Mouse (Mus musculus) embryonic facial prominence, embryonic 11.5 days (tissue): ENCODE results near the gene Fbln2. TPM values are rescaled to one million over a fixed set of nuclear protein-coding genes. Genes with fewer than 3 reads are reported as not detected.
A peak's percentile ranks its signal among the peaks of the same experiment; 100 is the strongest.

Experiments
- ATAC-seq: fragments of 200-750 bp; cut with Nextera tagmentation; replicated peaks from 2 replicates; pipeline ENCODE4 v1.8.0; 2017; ENCODE audit warnings: low read depth; ENCODE audit not compliant: insufficient number of reproducible peaks, low FRiP score, low TSS enrichment
- DNase-seq: peaks from one replicate; pipeline ENCODE4 v3.0.0-alpha.2; 2015; ENCODE audit warnings: low spot score
- H3K27ac ChIP-seq: fragments of 300-500 bp; sonication (generic); replicated peaks from 2 replicates; pipeline ENCODE4 v1.5.1; 2014; ENCODE audit warnings: mild to moderate bottlenecking, low read depth, low read length, control low read depth
- H3K27me3 ChIP-seq: fragments of 300-500 bp; sonication (generic); 2 replicates; pipeline ENCODE4 v1.6.1; 2014; ENCODE audit warnings: mild to moderate bottlenecking, low read length, moderate library complexity, mixed read lengths; ENCODE audit not compliant: control insufficient read depth, insufficient read depth
- H3K36me3 ChIP-seq: fragments of 300-500 bp; sonication (generic); replicated peaks from 2 replicates; pipeline ENCODE4 v1.6.1; 2014; ENCODE audit warnings: low read depth, mild to moderate bottlenecking, low read length, moderate library complexity, mixed read lengths; ENCODE audit not compliant: control insufficient read depth, insufficient read depth
- H3K4me1 ChIP-seq: fragments of 300-500 bp; sonication (generic); 2 replicates; pipeline ENCODE4 v1.6.1; 2014; ENCODE audit warnings: low read length, mixed read lengths; ENCODE audit not compliant: control insufficient read depth, insufficient read depth
- H3K4me2 ChIP-seq: fragments of 300-500 bp; sonication (generic); 2 replicates; pipeline ENCODE4 v1.6.1; 2014; ENCODE audit warnings: low read depth, mild to moderate bottlenecking, control low read depth, low read length, moderate library complexity
- H3K4me3 ChIP-seq: fragments of 300-500 bp; sonication (generic); 2 replicates; pipeline ENCODE4 v1.5.1; 2014; ENCODE audit warnings: low read depth, low read length, control low read depth
- H3K9ac ChIP-seq: fragments of 300-500 bp; sonication (generic); replicated peaks from 2 replicates; pipeline ENCODE4 v1.6.1; 2014; ENCODE audit warnings: mild to moderate bottlenecking, control low read depth, low read length
- H3K9me3 ChIP-seq: fragments of 300-500 bp; sonication (generic); replicated peaks from 2 replicates; pipeline ENCODE4 v1.6.1; 2016; ENCODE audit warnings: mild to moderate bottlenecking, low read length, inconsistent platforms, mixed read lengths; ENCODE audit not compliant: control insufficient read depth
- WGBS: fragments of 180-500 bp; shearing (Covaris S2); extraction: QIAGEN DNeasy Blood & Tissue Kit; methylation state at CpG from one replicate; pipeline ENCODE4 v1.1.7; 2014; 5-methylcytosine and 5-hydroxymethylcytosine counted together
- polyA plus RNA-seq: library from polyadenylated mRNA; unstranded; fragments of >200 nt; fragmentation: Nextera tagmentation; extraction: Ambion mirVana; gene quantifications from 2 replicates; pipeline ENCODE4 v1.2.1, GENCODE M21; 2014

The Fbln2 gene
- polyA plus RNA-seq, 1 experiment from 2014 or later: 61.9 TPM

GRCm38 (mm10) chr6:91288961-91289360, 76.7 kb downstream of the Fbln2 start:
- Histone ChIP-seq H3K36me3 (no peaks in the 10 kb centered on the region), H3K27ac (no peak overlapping the region), H3K9ac (no peak overlapping the region), H3K4me2 (no peak overlapping the region), H3K4me1 (no peaks in the 10 kb centered on the region; the same call in none of the 2 replicates), H3K4me3 (no peak overlapping the region), H3K9me3 (no peaks in the 10 kb centered on the region), H3K27me3 (peaks cover 37% of the 10 kb centered on the region)
- no peak for DNase-seq
- 71% methylated on average over 1 of the region's 1 CpGs for WGBS
- no peak for ATAC-seq

- ATAC-seq (no peak), DNase-seq (no peak)
- WGBS: 82% methylated on average over 10 of the region's 10 CpGs
- Histone ChIP-seq H3K27me3 (peaks cover 17% of the 10 kb centered on the region), H3K9me3 (no peaks in the 10 kb centered on the region), H3K4me3 (no peak overlapping the region), H3K9ac (no peak overlapping the region), H3K36me3 (no peaks in the 10 kb centered on the region), H3K27ac (no peak overlapping the region), H3K4me2 (no peak overlapping the region), H3K4me1 (no peaks in the 10 kb centered on the region; the same call in 1 of the 2 replicates)
Observed at GRCm38 (mm10) chr6:91290937-91291336, 78.7 kb downstream of the Fbln2 start.

GRCm38 (mm10) chr6:91295431-91295830, 83.2 kb downstream of the Fbln2 start:
- Histone ChIP-seq H3K27me3 (no peaks in the 10 kb centered on the region), H3K27ac (no peak overlapping the region)
- whole genome bisulfite sequencing: 83% methylated on average over 4 of the region's 4 CpGs

GRCm38 (mm10) chr6:91298828-91299227, 86.6 kb downstream of the Fbln2 start:
- ATAC-seq (no peak), DNase-seq (no peak)
- Histone ChIP-seq H3K27me3 (no peaks in the 10 kb centered on the region), H3K9me3 (no peaks in the 10 kb centered on the region), H3K4me2 (no peak overlapping the region), H3K27ac (no peak overlapping the region), H3K9ac (no peak overlapping the region), H3K4me3 (no peak overlapping the region), H3K36me3 (no peaks in the 10 kb centered on the region), H3K4me1 (no peaks in the 10 kb centered on the region)
- WGBS: 63% methylated on average over 6 of the region's 6 CpGs

More at GRCm38 (mm10) chr6:91295431-91295830, 83.2 kb downstream of the Fbln2 start:
- Histone ChIP-seq H3K4me1 (no peaks in the 10 kb centered on the region), H3K4me3 (no peak overlapping the region), H3K4me2 (no peak overlapping the region), H3K36me3 (no peaks in the 10 kb centered on the region), H3K9me3 (no peaks in the 10 kb centered on the region), H3K9ac (no peak overlapping the region)
- ATAC-seq: no peak
- DNase-seq: no peak

- Histone ChIP-seq H3K9me3 (no peaks in the 10 kb centered on the region), H3K27ac (no peak overlapping the region), H3K9ac (no peak overlapping the region), H3K4me2 (no peak overlapping the region), H3K4me1 (no peaks in the 10 kb centered on the region), H3K4me3 (no peak overlapping the region), H3K27me3 (no peaks in the 10 kb centered on the region), H3K36me3 (no peaks in the 10 kb centered on the region)
- no peak for DNase-seq
- WGBS: 65% methylated on average over 3 of the region's 3 CpGs
- ATAC-seq: no peak
Observed at GRCm38 (mm10) chr6:91300079-91300478, 87.8 kb downstream of the Fbln2 start.

GRCm38 (mm10) chr6:91301839-91302238, 89.6 kb downstream of the Fbln2 start:
- H3K4me3 ChIP-seq: no peak overlapping the region
- no peaks in the 10 kb centered on the region for H3K4me1 ChIP-seq
- H3K27ac ChIP-seq: no peak overlapping the region
- ATAC-seq (peak; percentile 64; the same call in 1 of the 2 replicates), DNase-seq (peak; percentile 44)
- H3K9me3 ChIP-seq: no peaks in the 10 kb centered on the region
- H3K27me3 ChIP-seq: no peaks in the 10 kb centered on the region
- H3K36me3 ChIP-seq: no peaks in the 10 kb centered on the region
- H3K9ac ChIP-seq: no peak overlapping the region
- 32% methylated on average over 1 of the region's 1 CpGs for WGBS
- no peak overlapping the region for H3K4me2 ChIP-seq

- H3K9me3 ChIP-seq: no peaks in the 10 kb centered on the region
- 72% methylated on average over 3 of the region's 3 CpGs for WGBS
- no peak overlapping the region for H3K4me3 ChIP-seq
- no peak overlapping the region for H3K27ac ChIP-seq
- no peaks in the 10 kb centered on the region for H3K36me3 ChIP-seq
- no peaks in the 10 kb centered on the region for H3K27me3 ChIP-seq
- no peak overlapping the region for H3K4me2 ChIP-seq
- H3K4me1 ChIP-seq: no peaks in the 10 kb centered on the region
- no peak overlapping the region for H3K9ac ChIP-seq
- ATAC-seq (no peak), DNase-seq (no peak)
Observed at GRCm38 (mm10) chr6:91302337-91302736, 90.1 kb downstream of the Fbln2 start.

GRCm38 (mm10) chr6:91304172-91304571, 91.9 kb downstream of the Fbln2 start:
- ATAC-seq (no peak), DNase-seq (no peak)
- no peaks in the 10 kb centered on the region for H3K9me3 ChIP-seq
- H3K4me2 ChIP-seq: no peak overlapping the region
- H3K27ac ChIP-seq: no peak overlapping the region
- H3K36me3 ChIP-seq: no peaks in the 10 kb centered on the region
- H3K9ac ChIP-seq: no peak overlapping the region
- H3K4me3 ChIP-seq: no peak overlapping the region
- no peaks in the 10 kb centered on the region for H3K4me1 ChIP-seq
- 81% methylated on average over 4 of the region's 4 CpGs for WGBS
- H3K27me3 ChIP-seq: no peaks in the 10 kb centered on the region
